Mouse (Mus musculus) common myeloid progenitor, adult 5-6 weeks (primary cell): ENCODE measurements around the gene Olfr338. TPM values are rescaled to one million over a fixed set of nuclear protein-coding genes. Genes with fewer than 3 reads are reported as not detected.
"Not testable (repeated sequence)": the region's sequence is repeated elsewhere in the genome, so short reads cannot be mapped to it uniquely, and the experiment has no call there.

Source experiments
- ATAC-seq: replicated peaks from 2 replicates; pipeline ENCODE4 v1.8.0; 2016; ENCODE audit warnings: low read depth, mild to moderate bottlenecking, moderate TSS enrichment, inconsistent platforms; ENCODE audit not compliant: poor library complexity, severe bottlenecking
- total RNA-seq: library from RNA; stranded (forward); fragments of 200-1000, 187-1606 nt; gene quantifications from 2 replicates; pipeline ENCODE4 v1.2.3, GENCODE M21; 2017

The Olfr338 gene
- total RNA-seq = not detected in 2 replicates

DNA sequence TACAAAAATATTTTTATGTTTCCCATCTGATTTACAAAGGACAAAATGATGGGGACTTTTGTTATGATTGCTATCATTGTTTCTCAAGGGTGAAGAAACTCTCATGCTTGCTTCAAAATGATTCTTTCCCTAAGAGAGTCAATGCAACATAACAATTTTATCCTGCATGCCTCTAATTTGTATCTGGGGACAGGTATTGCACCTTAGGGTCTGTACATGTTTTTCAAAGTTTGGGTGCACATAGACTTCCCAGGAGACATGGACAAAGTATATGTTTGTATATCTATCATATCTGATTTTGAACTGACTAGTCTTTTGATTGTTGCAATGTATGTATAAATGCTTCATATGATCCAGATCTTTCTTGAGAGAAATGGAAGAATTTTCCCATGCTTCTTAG, at the start of gene Olfr338:
Olfr338 (plus strand) TSS at position 301 of the 400 bp plus-strand sequence.
- no peak for ATAC-seq

- not testable (repeated sequence) for ATAC-seq
These were observed 41.9 kb downstream of the Olfr338 start for GRCm38 (mm10) chr2:36415174-36415573.

DNA sequence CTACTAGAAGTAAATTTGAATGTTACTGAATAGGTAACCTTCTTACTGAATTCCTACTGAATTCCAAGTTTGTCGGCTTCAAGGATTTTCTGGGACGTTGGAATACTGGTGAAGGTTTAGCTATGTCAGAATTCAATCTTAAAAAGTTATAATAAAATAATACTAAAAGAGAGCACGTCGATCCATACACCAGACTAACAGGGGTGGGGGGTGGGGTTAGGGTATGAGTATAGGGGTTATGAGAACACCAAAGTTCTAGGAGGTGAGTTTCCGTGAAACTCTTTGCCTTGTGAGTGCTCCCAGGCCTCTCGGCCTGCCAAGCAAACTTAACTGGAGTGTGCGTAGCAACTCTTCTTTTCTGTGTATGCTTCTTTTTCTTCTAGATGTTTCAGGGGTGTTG, 42.3 kb downstream of the Olfr338 start:
- ATAC-seq = not testable (repeated sequence)

GRCm38 (mm10) chr2:36418647-36419046, 45.3 kb downstream of the Olfr338 start, which contains the start of gene Olfr339:
Olfr339 (plus strand) TSS chr2:36418947.
- ATAC-seq = no peak

Other genes starting within 250 kb of the Olfr338 start
- gene Mrrf, start 237.1 kb upstream of the Olfr338 start, total RNA-seq = 64.8 and 98.7 TPM in 2 replicates
- 22.5 and 24.3 TPM in 2 replicates for gene Rbm18, start 236.7 kb upstream of the Olfr338 start, total RNA-seq
- gene Ptgs1, start 143.1 kb upstream of the Olfr338 start, total RNA-seq = 10.0 and 18.5 TPM in 2 replicates
- not detected in 2 replicates for gene Olfr339, start 45.4 kb downstream of the Olfr338 start, total RNA-seq
- not detected in 2 replicates for gene Olfr340, start 79.1 kb downstream of the Olfr338 start, total RNA-seq
- gene Olfr341, start 108.9 kb downstream of the Olfr338 start, total RNA-seq = not detected in 2 replicates
- not detected in 2 replicates for gene Olfr342, start 151.5 kb downstream of the Olfr338 start, total RNA-seq
- gene Olfr344, start 193.1 kb downstream of the Olfr338 start, total RNA-seq = not detected in 2 replicates